Mouse (Mus musculus): ENCODE data around the gene Nup210. TPM values are rescaled to one million over a fixed set of nuclear protein-coding genes. Genes with fewer than 3 reads are reported as not detected.
"Not testable (repeated sequence)": the region's sequence is repeated elsewhere in the genome, so short reads cannot be mapped to it uniquely, and the experiment has no call there.

Nup210 gene
- polyA plus RNA-seq, 1 experiment from 2014 or later = 11.8 TPM

- 51% methylated on average over 4 of the region's 4 CpGs for WGBS (ENCODE audit: insufficient replicate concordance)
- ATAC-seq (no peak), DNase-seq (no peak)
- H3K4me1 ChIP-seq (ENCODE audit: insufficient read depth) = peaks cover 12% of the 10 kb centered on the region
- H3K4me3 ChIP-seq (ENCODE audit: low read depth, low read length) = no peak overlapping the region
- no peaks in the 10 kb centered on the region for H3K36me3 ChIP-seq (replicated peaks; ENCODE audit: insufficient read depth, low read length)
- no peak overlapping the region for H3K27ac ChIP-seq (ENCODE audit: low read depth)
- H3K27me3 ChIP-seq (ENCODE audit: insufficient read depth, low read length) = no peaks in the 10 kb centered on the region
- TF ChIP-seq EP300 (IDR thresholded peaks at IDR 0.05; ENCODE audit: low read depth) (no peak), CTCF (IDR thresholded peaks at IDR 0.05; ENCODE audit: low read depth) (peak; percentile 51)
- H3K9me3 ChIP-seq (ENCODE audit: low read length) = 0 out of 2 replicates have a peak, but pooled peaks cover 3% of the 10 kb centered on the region
- no peak overlapping the region for H3K4me2 ChIP-seq (ENCODE audit: low read depth, low read length)
- no peak overlapping the region for H3K9ac ChIP-seq (replicated peaks)
These were observed 12.4 kb upstream of the Nup210 start for GRCm38 (mm10) chr6:91128996-91129395.

GRCm38 (mm10) chr6:91125228-91125585 is 8.6 kb upstream of the Nup210 start:
- Histone ChIP-seq H3K4me1 (ENCODE audit: insufficient read depth) (peaks cover 3% of the 10 kb centered on the region; the same call in 1 of the 2 replicates), H3K27ac (ENCODE audit: low read depth) (no peak overlapping the region), H3K9ac (replicated peaks) (no peak overlapping the region), H3K4me3 (ENCODE audit: low read depth, low read length) (no peak overlapping the region), H3K36me3 (replicated peaks; ENCODE audit: insufficient read depth, low read length) (no peaks in the 10 kb centered on the region), H3K4me2 (ENCODE audit: low read depth, low read length) (no peak overlapping the region), H3K9me3 (ENCODE audit: low read length) (peaks cover 3% of the 10 kb centered on the region; the same call in 1 of the 2 replicates), H3K27me3 (ENCODE audit: insufficient read depth, low read length) (no peaks in the 10 kb centered on the region)
- no peak for TF ChIP-seq EP300 (IDR thresholded peaks at IDR 0.05; ENCODE audit: low read depth)
- TF ChIP-seq CTCF (IDR thresholded peaks at IDR 0.05; ENCODE audit: low read depth) = no peak
- ATAC-seq = no peak
- DNase-seq = no peak
- WGBS (ENCODE audit: insufficient replicate concordance) = 69% methylated on average over 2 of the region's 2 CpGs

GRCm38 (mm10) chr6:91124286-91125227 is 7.9 kb upstream of the Nup210 start:
- no peaks in the 10 kb centered on the region for H3K36me3 ChIP-seq (replicated peaks; ENCODE audit: insufficient read depth, low read length)
- no peak overlapping the region for H3K27ac ChIP-seq (ENCODE audit: low read depth)
- DNase-seq (no peak), ATAC-seq (no peak)
- no peak overlapping the region for H3K4me3 ChIP-seq (ENCODE audit: low read depth, low read length)
- no peak overlapping the region for H3K9ac ChIP-seq (replicated peaks)
- H3K27me3 ChIP-seq (ENCODE audit: insufficient read depth, low read length) = no peaks in the 10 kb centered on the region
- WGBS (ENCODE audit: insufficient replicate concordance) = 34% methylated on average over 7 of the region's 7 CpGs
- H3K4me1 ChIP-seq (ENCODE audit: insufficient read depth) = peaks cover 3% of the 10 kb centered on the region; the same call in 1 of the 2 replicates
- H3K9me3 ChIP-seq (ENCODE audit: low read length) = peaks cover 3% of the 10 kb centered on the region; the same call in 1 of the 2 replicates
- TF ChIP-seq EP300 (IDR thresholded peaks at IDR 0.05; ENCODE audit: low read depth) (no peak), CTCF (IDR thresholded peaks at IDR 0.05; ENCODE audit: low read depth) (no peak)
- no peak overlapping the region for H3K4me2 ChIP-seq (ENCODE audit: low read depth, low read length)

GRCm38 (mm10) chr6:91123453-91123852 is 6.8 kb upstream of the Nup210 start:
- TF ChIP-seq EP300 (IDR thresholded peaks at IDR 0.05; ENCODE audit: low read depth) = no peak
- no peak for TF ChIP-seq CTCF (IDR thresholded peaks at IDR 0.05; ENCODE audit: low read depth)
- no peak for ATAC-seq

GRCm38 (mm10) chr6:91121089-91121488 is 4.5 kb upstream of the Nup210 start:
- H3K4me2 ChIP-seq (ENCODE audit: low read depth, low read length); H3K36me3 ChIP-seq (replicated peaks; ENCODE audit: insufficient read depth, low read length); H3K9ac ChIP-seq (replicated peaks); ATAC-seq; H3K27me3 ChIP-seq (ENCODE audit: insufficient read depth, low read length); DNase-seq; H3K4me3 ChIP-seq (ENCODE audit: low read depth, low read length); H3K9me3 ChIP-seq (ENCODE audit: low read length); H3K27ac ChIP-seq (ENCODE audit: low read depth): not testable (repeated sequence)
- H3K4me1 ChIP-seq (ENCODE audit: insufficient read depth) = peaks cover 17% of the 10 kb centered on the region
- 94% methylated on average over 7 of the region's 7 CpGs for WGBS (ENCODE audit: insufficient replicate concordance)

More at GRCm38 (mm10) chr6:91123453-91123852, 6.8 kb upstream of the Nup210 start:
- WGBS (ENCODE audit: insufficient replicate concordance) = 62% methylated on average over 3 of the region's 3 CpGs
- Histone ChIP-seq H3K27me3 (ENCODE audit: insufficient read depth, low read length) (no peaks in the 10 kb centered on the region), H3K9me3 (ENCODE audit: low read length) (no peaks in the 10 kb centered on the region; the same call in 1 of the 2 replicates), H3K4me3 (ENCODE audit: low read depth, low read length) (no peak overlapping the region), H3K9ac (replicated peaks) (no peak overlapping the region), H3K36me3 (replicated peaks; ENCODE audit: insufficient read depth, low read length) (no peaks in the 10 kb centered on the region), H3K4me1 (ENCODE audit: insufficient read depth) (peaks cover 3% of the 10 kb centered on the region; the same call in 1 of the 2 replicates), H3K4me2 (ENCODE audit: low read depth, low read length) (no peak overlapping the region), H3K27ac (ENCODE audit: low read depth) (no peak overlapping the region)
- DNase-seq = no peak

GRCm38 (mm10) chr6:91120206-91120605 is 3.6 kb upstream of the Nup210 start:
- Histone ChIP-seq H3K27ac (ENCODE audit: low read depth) (no peak overlapping the region), H3K9me3 (ENCODE audit: low read length) (no peaks in the 10 kb centered on the region; the same call in 1 of the 2 replicates), H3K9ac (replicated peaks) (no peak overlapping the region), H3K36me3 (replicated peaks; ENCODE audit: insufficient read depth, low read length) (no peaks in the 10 kb centered on the region), H3K4me3 (ENCODE audit: low read depth, low read length) (no peak overlapping the region), H3K4me1 (ENCODE audit: insufficient read depth) (peaks cover 21% of the 10 kb centered on the region), H3K4me2 (ENCODE audit: low read depth, low read length) (no peak overlapping the region), H3K27me3 (ENCODE audit: insufficient read depth, low read length) (0 out of 2 replicates have a peak, but pooled peaks cover 3% of the 10 kb centered on the region)
- DNase-seq (no peak), ATAC-seq (no peak)
- no peak for TF ChIP-seq EP300 (IDR thresholded peaks at IDR 0.05; ENCODE audit: low read depth)
- no peak for TF ChIP-seq CTCF (IDR thresholded peaks at IDR 0.05; ENCODE audit: low read depth)
- WGBS (ENCODE audit: insufficient replicate concordance) = 73% methylated on average over 2 of the region's 2 CpGs
